Comparison of ENCODE assay signal across 25 mouse cellular contexts in the genomic region with DNA sequence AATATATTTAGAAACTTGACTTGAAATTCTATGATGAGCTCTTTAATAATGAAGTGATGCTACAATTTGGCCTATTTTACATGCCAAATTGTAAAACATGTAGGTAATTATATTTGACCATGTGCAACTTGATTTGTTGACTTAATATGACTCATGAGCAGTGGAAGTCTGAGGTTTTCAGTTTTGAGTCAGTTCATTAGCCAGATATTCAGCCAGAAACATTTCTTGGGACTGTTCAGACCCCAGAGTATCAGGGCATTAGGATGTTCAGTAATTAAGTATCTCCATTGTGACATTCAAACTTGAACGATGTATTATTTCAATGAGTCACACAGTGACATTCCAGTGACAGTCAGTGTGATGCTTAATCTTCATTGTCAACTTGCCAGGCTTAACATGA. TPM values are rescaled to one million over a fixed set of nuclear protein-coding genes. Genes with fewer than 3 reads are reported as not detected.
"Had no signal": no experiment of that assay in that cellular context is flagged by ENCODE, and none has a peak within 500 bp of the region (broad histone marks: within the 10 kb centered on the region; RNA-seq: fewer than 3 reads in every experiment).

No protein-coding gene starts in this region.

- ATAC-seq: liver, postnatal 0 days had no signal

- H3K36me3 ChIP-seq: kidney, embryonic 15.5 days; limb, embryonic 12.5 days; limb, embryonic 15.5 days; neural tube, embryonic 12.5 days; neural tube, embryonic 15.5 days had no signal

- H3K27ac ChIP-seq: kidney, embryonic 15.5 days; limb, embryonic 12.5 days; limb, embryonic 15.5 days; liver, embryonic 14.5 days; neural tube, embryonic 12.5 days; neural tube, embryonic 15.5 days; stomach, postnatal 0 days had no signal

- H3K27me3 ChIP-seq: kidney, embryonic 15.5 days; limb, embryonic 12.5 days; limb, embryonic 15.5 days; neural tube, embryonic 12.5 days; neural tube, embryonic 15.5 days had no signal

- H3K4me2 ChIP-seq: kidney, embryonic 15.5 days; limb, embryonic 12.5 days; limb, embryonic 15.5 days; liver, embryonic 11.5 days; midbrain, embryonic 11.5 days; neural tube, embryonic 12.5 days; neural tube, embryonic 15.5 days had no signal

- DNase-seq: kidney, adult 11 months; kidney, adult 8-10 months; kidney, postnatal 10 days; kidney, postnatal 4 days; left cerebral cortex, postnatal 4 days; liver, postnatal 0 days; lung, postnatal 14 days; midbrain, embryonic 14.5 days; right cerebral cortex, adult 18-20 months; right cerebral cortex, postnatal 14 days; right cerebral cortex, postnatal 4 days; thymus, adult 2 months; thymus, postnatal 14 days; thymus, postnatal 4 days had no signal

- H3K4me3 ChIP-seq: kidney, embryonic 15.5 days; limb, embryonic 12.5 days; limb, embryonic 15.5 days; neural tube, embryonic 12.5 days; neural tube, embryonic 15.5 days had no signal

- H3K4me1 ChIP-seq: neural tube, embryonic 12.5 days had no signal

- H3K9me3 ChIP-seq: kidney, embryonic 15.5 days; limb, embryonic 12.5 days; limb, embryonic 15.5 days; neural tube, embryonic 12.5 days; neural tube, embryonic 15.5 days had no signal

- H3K9ac ChIP-seq: kidney, embryonic 15.5 days; limb, embryonic 12.5 days; limb, embryonic 15.5 days; liver, embryonic 14.5 days; liver, postnatal 0 days; neural tube, embryonic 12.5 days; neural tube, embryonic 15.5 days had no signal

RNA-seq across cellular contexts. Expression of a gene that starts 35.9 kb away (rescaled TPM):
- total RNA-seq: megakaryocyte progenitor cell, adult 5-6 weeks; megakaryocyte-erythroid progenitor cell, adult 5-6 weeks had no signal
